Mouse (Mus musculus) embryonic facial prominence, embryonic 12.5 days (tissue): Measurements from ENCODE around the gene Tor1a. TPM values are rescaled to one million over a fixed set of nuclear protein-coding genes. Genes with fewer than 3 reads are reported as not detected.
"Not testable (repeated sequence)": the region's sequence is repeated elsewhere in the genome, so short reads cannot be mapped to it uniquely, and the experiment has no call there.

Source experiments
- ATAC-seq: fragments of 200-750 bp; cut with Nextera tagmentation; 2 replicates; pipeline ENCODE4 v1.8.0; 2017; ENCODE audit not compliant: insufficient number of reproducible peaks, insufficient read depth, low FRiP score, low TSS enrichment
- H3K27ac ChIP-seq: fragments of 300-500 bp; sonication (generic); 2 replicates; pipeline ENCODE4 v1.5.1; 2016; ENCODE audit warnings: mild to moderate bottlenecking
- H3K27me3 ChIP-seq: fragments of 300-500 bp; sonication (generic); 2 replicates; pipeline ENCODE4 v1.6.1; 2016; ENCODE audit warnings: mild to moderate bottlenecking, moderate library complexity
- H3K36me3 ChIP-seq: fragments of 300-500 bp; sonication (generic); 2 replicates; pipeline ENCODE4 v1.6.1; 2016; ENCODE audit warnings: mild to moderate bottlenecking
- H3K4me1 ChIP-seq: fragments of 300-500 bp; sonication (generic); 2 replicates; pipeline ENCODE4 v1.6.1; 2016
- H3K4me2 ChIP-seq: fragments of 300-500 bp; sonication (generic); replicated peaks from 2 replicates; pipeline ENCODE4 v1.6.1; 2016; ENCODE audit warnings: mild to moderate bottlenecking, moderate library complexity
- H3K4me3 ChIP-seq: fragments of 300-500 bp; sonication (generic); 2 replicates; pipeline ENCODE4 v1.5.1; 2016; ENCODE audit warnings: mild to moderate bottlenecking
- H3K9ac ChIP-seq: fragments of 300-500 bp; sonication (generic); 2 replicates; pipeline ENCODE4 v1.6.1; 2016; ENCODE audit warnings: mild to moderate bottlenecking, moderate library complexity
- H3K9me3 ChIP-seq: fragments of 300-500 bp; sonication (generic); 2 replicates; pipeline ENCODE4 v1.6.1; 2016; ENCODE audit warnings: mild to moderate bottlenecking, moderate library complexity
- WGBS: fragments of 180-500 bp; shearing (Covaris S2); methylation state at CpG from one replicate; pipeline ENCODE4 v1.1.7; 2016; 5-methylcytosine and 5-hydroxymethylcytosine counted together
- polyA plus RNA-seq: library from polyadenylated mRNA; unstranded; fragments of >200 nt; fragmentation: Nextera tagmentation; extraction: Ambion mirVana; gene quantifications from 2 replicates; pipeline ENCODE4 v1.2.1, GENCODE M21; 2016

Tor1a gene
- polyA plus RNA-seq, 1 experiment from 2014 or later: 82.8 TPM

DNA sequence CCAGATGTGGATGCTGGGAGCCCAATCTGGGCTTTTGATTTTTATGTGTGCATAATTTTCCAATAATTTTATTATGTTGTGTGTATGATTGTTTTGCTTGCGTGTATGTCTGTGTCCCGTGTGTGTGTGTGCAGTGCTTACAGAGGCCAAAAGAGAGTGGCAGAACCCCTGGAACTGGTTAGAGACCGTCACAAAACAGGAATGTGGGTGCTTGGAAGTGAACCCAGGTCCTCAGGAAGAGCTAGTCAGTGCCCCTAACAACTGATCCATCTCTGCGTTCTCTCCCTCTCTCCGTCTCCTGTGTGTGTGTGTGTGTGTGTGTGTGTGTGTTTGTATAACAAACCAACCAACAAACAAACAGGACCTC lies 15.3 kb downstream of the Tor1a start:
- H3K4me2 ChIP-seq: peak overlapping the region; percentile 83
- peak overlapping the region; percentile 89 for H3K4me3 ChIP-seq
- 26% methylated on average over 5 of the region's 5 CpGs for WGBS
- peaks cover 24% of the 10 kb centered on the region for H3K4me1 ChIP-seq
- peaks cover 25% of the 10 kb centered on the region for H3K36me3 ChIP-seq
- H3K27me3 ChIP-seq: no peaks in the 10 kb centered on the region
- peak overlapping the region; percentile 72 for H3K27ac ChIP-seq
- H3K9ac ChIP-seq: peak overlapping the region; percentile 88; the same call in 1 of the 2 replicates
- no peaks in the 10 kb centered on the region for H3K9me3 ChIP-seq
- ATAC-seq: no peak

DNA sequence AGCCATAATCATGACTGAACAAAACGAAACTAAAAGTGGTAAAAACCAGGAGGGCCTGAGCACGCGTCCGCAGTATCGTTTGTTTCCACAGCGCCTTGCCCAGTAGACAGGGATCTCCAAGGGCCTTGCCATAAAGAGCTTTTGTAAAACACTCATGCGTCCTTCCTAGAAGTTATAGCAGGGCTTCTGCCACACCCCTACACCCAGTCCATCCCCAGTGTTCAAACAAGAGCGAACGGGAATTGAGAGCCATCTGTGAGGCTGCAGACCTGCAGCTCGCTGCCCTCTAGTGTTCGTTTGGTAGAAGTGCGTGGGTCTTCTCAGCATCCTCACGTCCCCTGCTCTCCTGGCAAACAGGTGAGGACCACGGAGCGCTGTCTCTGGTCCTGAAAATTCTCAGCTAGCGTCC lies 25.1 kb downstream of the Tor1a start:
- Histone ChIP-seq H3K27me3 (no peaks in the 10 kb centered on the region), H3K4me1 (no peaks in the 10 kb centered on the region), H3K9ac (no peak overlapping the region), H3K4me3 (0 out of 2 replicates have a peak overlapping the region, but pooled peaks have one; percentile 14), H3K4me2 (peak overlapping the region; percentile 40), H3K9me3 (no peaks in the 10 kb centered on the region), H3K36me3 (no peaks in the 10 kb centered on the region), H3K27ac (no peak overlapping the region)
- 30% methylated on average over 16 of the region's 16 CpGs for WGBS
- ATAC-seq: 0 out of 2 replicates have a peak, but pooled peaks have one; percentile 56

DNA sequence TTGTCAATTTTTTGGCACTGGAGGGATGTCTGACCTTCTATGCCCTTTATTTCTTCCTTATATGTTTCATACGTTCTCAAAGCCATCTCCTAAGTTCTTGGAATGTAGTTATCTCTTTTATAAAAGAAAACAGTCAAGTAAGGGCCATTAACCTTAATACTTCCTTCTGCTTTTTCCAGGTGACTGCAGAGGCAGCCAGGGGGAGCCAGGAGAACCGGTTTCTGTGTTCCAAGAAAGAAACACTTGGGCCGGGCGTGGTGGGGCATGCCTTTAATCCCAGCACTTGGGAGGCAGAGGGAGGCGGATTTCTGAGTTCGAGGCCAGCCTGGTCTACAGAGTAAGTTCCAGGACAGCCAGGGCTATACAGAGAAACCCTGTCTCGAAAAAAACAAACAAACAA lies 25.6 kb downstream of the Tor1a start:
- H3K4me1 ChIP-seq, H3K4me2 ChIP-seq, H3K27ac ChIP-seq, H3K9me3 ChIP-seq, H3K27me3 ChIP-seq, ATAC-seq, H3K4me3 ChIP-seq, H3K36me3 ChIP-seq, H3K9ac ChIP-seq: not testable (repeated sequence)
- 51% methylated on average over 7 of the region's 7 CpGs for WGBS

- H3K4me3 ChIP-seq: no peak overlapping the region
- no peaks in the 10 kb centered on the region for H3K36me3 ChIP-seq
- 90% methylated on average over 5 of the region's 5 CpGs for WGBS
- no peak overlapping the region for H3K9ac ChIP-seq
- ATAC-seq: no peak
- H3K27ac ChIP-seq: no peak overlapping the region
- no peaks in the 10 kb centered on the region for H3K9me3 ChIP-seq
- no peak overlapping the region for H3K4me2 ChIP-seq
- H3K4me1 ChIP-seq: no peaks in the 10 kb centered on the region
- no peaks in the 10 kb centered on the region for H3K27me3 ChIP-seq
These were observed 26.1 kb downstream of the Tor1a start for GRCm38 (mm10) chr2:30941586-30941985.

GRCm38 (mm10) chr2:30938574-30938991 lies 29.1 kb downstream of the Tor1a start:
- no peaks in the 10 kb centered on the region for H3K9me3 ChIP-seq
- H3K4me1 ChIP-seq: no peaks in the 10 kb centered on the region
- no peak for ATAC-seq
- WGBS: 46% methylated on average over 4 of the region's 4 CpGs
- no peak overlapping the region for H3K4me2 ChIP-seq
- H3K9ac ChIP-seq: no peak overlapping the region
- H3K4me3 ChIP-seq: no peak overlapping the region
- H3K27ac ChIP-seq: no peak overlapping the region
- H3K36me3 ChIP-seq: no peaks in the 10 kb centered on the region
- no peaks in the 10 kb centered on the region for H3K27me3 ChIP-seq

GRCm38 (mm10) chr2:30937731-30938130 lies 30.0 kb downstream of the Tor1a start:
- ATAC-seq: no peak
- Histone ChIP-seq H3K27ac (no peak overlapping the region), H3K4me1 (no peaks in the 10 kb centered on the region), H3K36me3 (no peaks in the 10 kb centered on the region), H3K9ac (no peak overlapping the region), H3K4me2 (no peak overlapping the region), H3K27me3 (no peaks in the 10 kb centered on the region), H3K9me3 (no peaks in the 10 kb centered on the region), H3K4me3 (no peak overlapping the region)
- 88% methylated on average over 8 of the region's 8 CpGs for WGBS

DNA sequence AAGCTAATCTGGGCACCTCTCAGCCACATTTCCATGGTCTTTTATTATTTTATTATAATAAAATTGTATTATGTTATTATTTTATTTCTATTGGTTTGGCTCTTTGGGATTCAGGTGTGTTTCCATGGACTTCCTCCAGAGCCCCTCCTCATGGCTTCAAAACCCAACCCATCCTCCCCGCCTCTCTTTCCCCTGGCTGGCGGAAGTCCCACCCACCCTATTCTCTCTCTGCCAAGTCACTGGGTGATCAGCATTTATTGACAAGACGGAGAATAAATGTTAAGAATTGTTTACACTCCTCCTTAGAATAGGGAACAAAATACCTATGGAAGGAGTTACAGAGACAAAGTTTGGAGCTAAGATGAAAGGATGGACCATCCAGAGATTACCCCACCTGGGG lies 30.9 kb downstream of the Tor1a start:
- no peaks in the 10 kb centered on the region for H3K27me3 ChIP-seq
- H3K4me2 ChIP-seq: no peak overlapping the region
- H3K27ac ChIP-seq: no peak overlapping the region
- no peak overlapping the region for H3K4me3 ChIP-seq
- no peaks in the 10 kb centered on the region for H3K36me3 ChIP-seq
- no peaks in the 10 kb centered on the region for H3K4me1 ChIP-seq
- WGBS: 73% methylated on average over 3 of the region's 3 CpGs
- no peak for ATAC-seq
- no peaks in the 10 kb centered on the region for H3K9me3 ChIP-seq
- H3K9ac ChIP-seq: no peak overlapping the region

- no peak overlapping the region for H3K4me3 ChIP-seq
These were observed 33.7 kb downstream of the Tor1a start for GRCm38 (mm10) chr2:30933917-30934450.

DNA sequence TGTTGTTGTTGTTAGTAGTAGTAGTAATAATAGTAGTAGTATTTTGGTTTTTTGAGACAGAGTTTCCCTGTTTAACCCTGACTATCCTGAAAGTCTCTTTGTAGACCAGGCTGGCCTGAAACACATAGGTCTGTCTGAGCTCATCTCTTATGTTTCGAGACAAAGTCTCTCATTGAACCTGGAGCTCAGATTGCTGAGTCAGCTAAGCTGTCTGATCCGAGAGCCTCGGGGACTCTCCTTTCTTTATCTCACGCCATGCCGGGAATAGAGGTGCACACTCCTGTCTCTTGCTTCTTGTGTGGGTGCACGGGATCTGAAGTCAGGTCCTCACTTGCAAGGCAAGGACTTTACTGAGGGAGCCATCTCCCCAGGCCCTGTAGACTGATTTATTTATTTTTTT lies 34.7 kb downstream of the Tor1a start:
- no peak overlapping the region for H3K4me3 ChIP-seq
- no peak overlapping the region for H3K9ac ChIP-seq
- H3K36me3 ChIP-seq: no peaks in the 10 kb centered on the region
- 75% methylated on average over 6 of the region's 6 CpGs for WGBS
- H3K4me1 ChIP-seq: peaks cover 12% of the 10 kb centered on the region
- no peak for ATAC-seq
- H3K9me3 ChIP-seq: no peaks in the 10 kb centered on the region
- no peak overlapping the region for H3K27ac ChIP-seq
- H3K27me3 ChIP-seq: no peaks in the 10 kb centered on the region
- no peak overlapping the region for H3K4me2 ChIP-seq

More at GRCm38 (mm10) chr2:30933917-30934450, 33.7 kb downstream of the Tor1a start:
- H3K9ac ChIP-seq: no peak overlapping the region
- H3K27ac ChIP-seq: no peak overlapping the region
- ATAC-seq: no peak
- no peaks in the 10 kb centered on the region for H3K36me3 ChIP-seq
- 19% methylated on average over 7 of the region's 7 CpGs for WGBS
- H3K27me3 ChIP-seq: no peaks in the 10 kb centered on the region
- no peak overlapping the region for H3K4me2 ChIP-seq
- peaks cover 10% of the 10 kb centered on the region; the same call in 1 of the 2 replicates for H3K4me1 ChIP-seq
- no peaks in the 10 kb centered on the region for H3K9me3 ChIP-seq

DNA sequence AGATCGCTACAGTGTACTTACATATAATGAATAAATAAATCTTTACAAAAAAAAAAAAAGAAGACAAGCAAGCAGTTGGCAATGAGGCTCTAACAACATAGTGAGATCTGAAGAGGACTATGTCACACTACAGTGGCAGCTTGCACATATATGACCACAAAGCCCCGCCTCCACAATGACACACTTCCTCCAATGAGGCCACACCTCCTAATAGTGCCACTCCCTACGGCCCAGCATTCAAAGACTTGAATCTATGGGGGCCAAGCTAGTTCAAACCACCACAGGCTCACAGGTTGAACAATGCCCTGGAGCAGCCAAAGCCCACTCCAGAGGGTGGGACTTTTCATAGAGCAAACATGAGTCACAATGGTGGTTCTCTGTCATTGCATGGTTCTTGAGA lies 35.8 kb downstream of the Tor1a start:
- Histone ChIP-seq H3K4me1 (peaks cover 20% of the 10 kb centered on the region), H3K9me3 (no peaks in the 10 kb centered on the region), H3K4me2 (no peak overlapping the region), H3K36me3 (no peaks in the 10 kb centered on the region), H3K4me3 (no peak overlapping the region), H3K27ac (no peak overlapping the region), H3K27me3 (no peaks in the 10 kb centered on the region), H3K9ac (no peak overlapping the region)
- ATAC-seq: no peak
- 75% methylated on average over 3 of the region's 3 CpGs for WGBS

GRCm38 (mm10) chr2:30930846-30931245 lies 36.9 kb downstream of the Tor1a start:
- H3K4me3 ChIP-seq, H3K36me3 ChIP-seq, H3K4me2 ChIP-seq, H3K9me3 ChIP-seq, H3K27ac ChIP-seq, H3K27me3 ChIP-seq, H3K9ac ChIP-seq, ATAC-seq: not testable (repeated sequence)
- WGBS: 83% methylated on average over 2 of the region's 2 CpGs
- H3K4me1 ChIP-seq: peaks cover 20% of the 10 kb centered on the region

DNA sequence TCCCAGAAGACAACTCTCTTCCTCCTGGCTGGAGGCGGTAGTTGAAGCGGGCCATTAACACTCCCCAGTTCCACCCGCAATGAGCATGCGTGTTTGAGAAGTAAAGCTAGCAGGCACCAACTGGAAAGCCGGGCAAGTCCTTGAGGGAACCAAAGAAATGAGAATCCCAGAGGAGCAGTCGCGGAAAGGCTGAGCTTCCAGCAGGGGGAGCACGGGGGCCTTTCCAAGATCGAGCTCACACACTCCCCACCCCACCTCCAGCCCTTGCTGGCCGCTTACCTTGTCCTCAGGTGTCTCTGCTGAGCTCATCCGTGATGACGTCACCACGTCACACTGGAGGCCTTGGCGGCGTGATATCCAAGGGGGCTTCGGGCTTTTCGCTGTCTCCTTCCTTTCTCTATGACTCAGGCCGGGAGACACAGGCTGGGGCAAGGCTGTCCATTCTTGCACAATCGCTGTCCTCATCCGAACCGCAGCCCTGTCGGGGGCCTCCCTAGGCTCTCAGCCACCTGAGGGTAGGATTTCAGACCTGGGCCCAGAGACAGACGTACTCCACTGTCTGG lies 38.2 kb downstream of the Tor1a start, which contains the start of gene Ptges:
Ptges (minus strand) TSS at position 381 of the 563 bp plus-strand sequence.
- ATAC-seq: 0 out of 2 replicates have a peak, but pooled peaks have one; percentile 23
- Histone ChIP-seq H3K9ac (peak within 1 kb of the TSS; percentile 46), H3K27me3 (no peaks in the 10 kb centered on the region), H3K36me3 (no peaks in the 10 kb centered on the region), H3K4me3 (peak within 1 kb of the TSS; percentile 19), H3K4me1 (peaks cover 20% of the 10 kb centered on the region), H3K4me2 (peak within 1 kb of the TSS; percentile 55), H3K9me3 (no peaks in the 10 kb centered on the region), H3K27ac (peak within 1 kb of the TSS; percentile 47; the same call in 1 of the 2 replicates)
- WGBS: 2% methylated on average over 23 of the region's 23 CpGs
